Mouse (Mus musculus) heart, adult 2 months (tissue): ENCODE results near the gene Avl9.

ENCODE experiments used
- CTCF ChIP-seq: fragments of 200-600 bp; IDR thresholded peaks from 2 replicates; pipeline ENCODE4 v1.8.1; 2022; ENCODE audit warnings: antibody characterized with exemption, mild to moderate bottlenecking, moderate library complexity
- EP300 ChIP-seq: fragments of 200-500 bp; IDR thresholded peaks from 2 replicates; pipeline ENCODE4 v1.6.1; 2011; ENCODE audit warnings: low read depth, low read length, control low read depth; ENCODE audit not compliant: insufficient read depth
- POLR2A ChIP-seq: fragments of 200-500 bp; IDR thresholded peaks from 2 replicates; pipeline ENCODE4 v1.6.1; 2011; ENCODE audit warnings: mild to moderate bottlenecking, low read depth, low read length, control low read depth; ENCODE audit not compliant: insufficient read depth

DNA sequence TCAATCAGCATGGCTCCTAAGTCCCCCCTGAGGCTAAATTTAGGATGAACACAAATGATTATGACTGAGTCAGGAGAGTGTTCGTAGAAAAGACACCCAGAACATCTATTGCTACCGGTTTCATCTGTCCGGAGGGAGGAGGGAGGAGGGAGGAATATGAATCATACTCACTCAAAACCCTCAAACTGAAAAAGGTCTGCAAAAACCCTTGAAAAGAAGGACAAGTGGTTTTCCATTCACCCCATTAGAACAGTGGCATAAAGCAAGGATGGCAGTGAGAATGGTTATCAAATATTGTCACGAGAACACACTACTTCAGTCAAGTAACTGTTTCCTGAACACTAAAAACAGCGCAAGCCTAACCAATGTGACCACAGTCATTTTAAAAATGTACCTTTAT is 70.4 kb downstream of the Avl9 start:
- TF ChIP-seq CTCF, result no peak
- TF ChIP-seq POLR2A, result no peak
- TF ChIP-seq EP300, result no peak
